Mouse (Mus musculus) gastrocnemius, postnatal 10 days (tissue): Measurements from ENCODE around the gene Bmp5. TPM values are rescaled to one million over a fixed set of nuclear protein-coding genes. Genes with fewer than 3 reads are reported as not detected.

Experiments
- microRNA-seq, 2 experiments: library from miRNA; unstranded; fragments of <30 nt; microRNA quantifications; one replicate each; pipeline ENCODE4 v1.2.0; 2021
- total RNA-seq, 2 experiments: library from RNA; stranded (reverse); gene quantifications; 2 replicates each; pipeline ENCODE4 v1.2.3; 2021

The Bmp5 gene
- total RNA-seq, 2 experiments from 2014 or later = 3.8 to 5.3 TPM

Small RNA genes lying within 50 kb of the gene (microRNA-seq; reads per million reads assigned to microRNA genes)
- gene Gm44355 = 0 reads per million in 2 experiments

Other genes starting within 250 kb of the Bmp5 start
- 10 to 100 TPM; 42.1 to 43.5 TPM for gene Tmod3, start 215.7 kb upstream of the Bmp5 start, total RNA-seq
- gene Tmod2, start 164.0 kb upstream of the Bmp5 start, total RNA-seq = 10 to 100 TPM; 11.7 to 14.2 TPM
- 10 to 100 TPM in 1 of 2 experiments, 1 to 10 TPM in 1; 9.9 to 10.7 TPM for gene Lysmd2, start 149.6 kb upstream of the Bmp5 start, total RNA-seq
- 1 to 10 TPM; 2.6 to 2.7 TPM for gene Scg3, start 91.3 kb upstream of the Bmp5 start, total RNA-seq
- under 1 TPM; 0.56 to 0.70 TPM for gene Hmgcll1, start 239.5 kb downstream of the Bmp5 start, total RNA-seq